Mouse (Mus musculus): ENCODE data around the gene Ifrd2. TPM values are rescaled to one million over a fixed set of nuclear protein-coding genes. Genes with fewer than 3 reads are reported as not detected.
A peak's percentile ranks its signal among the peaks of the same experiment; 100 is the strongest.

Ifrd2 gene
- polyA plus RNA-seq, 2 experiments from 2014 or later: 30.1 to 36.2 TPM

DNA sequence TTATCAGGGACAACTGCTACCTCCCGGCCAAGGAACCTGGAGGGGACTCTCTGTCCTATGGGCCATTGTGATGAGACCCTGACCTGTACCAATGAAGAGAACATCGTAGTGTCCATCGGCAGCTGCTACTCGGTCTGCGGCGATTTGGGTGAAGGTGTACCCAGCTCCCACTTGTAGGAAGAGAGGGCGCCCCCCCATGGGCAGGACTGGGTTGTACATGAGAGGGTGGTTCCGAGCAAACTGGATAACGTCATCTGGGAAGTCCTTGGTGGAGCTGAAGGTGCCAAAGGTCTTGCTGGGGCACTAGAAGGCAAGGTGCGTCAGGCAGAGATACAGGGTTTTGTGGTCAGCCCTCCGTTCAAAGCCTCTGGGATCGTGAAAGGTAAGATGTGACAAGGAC lies 13.3 kb downstream of the Ifrd2 start:
- no peak for ATAC-seq

DNA sequence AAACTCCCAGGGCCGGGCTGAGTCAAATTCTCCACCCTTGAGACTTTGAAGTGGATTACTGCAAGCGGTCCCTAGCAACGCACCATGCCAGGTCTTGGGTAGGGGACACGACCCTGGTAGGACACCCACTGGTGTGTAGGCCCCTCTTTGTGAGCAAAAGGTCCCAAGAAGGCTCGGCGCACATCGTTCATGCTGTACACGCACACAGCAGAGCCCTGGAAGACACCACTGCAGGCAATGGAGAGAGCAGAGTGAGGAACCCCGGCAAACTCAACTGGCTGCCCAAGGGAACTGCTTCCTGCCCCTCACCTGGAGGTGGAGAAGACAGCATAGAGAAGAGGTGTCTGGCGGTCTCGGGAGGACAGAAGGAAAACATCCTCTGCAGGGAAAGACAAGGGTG lies 13.8 kb downstream of the Ifrd2 start:
- no peak for ATAC-seq

DNA sequence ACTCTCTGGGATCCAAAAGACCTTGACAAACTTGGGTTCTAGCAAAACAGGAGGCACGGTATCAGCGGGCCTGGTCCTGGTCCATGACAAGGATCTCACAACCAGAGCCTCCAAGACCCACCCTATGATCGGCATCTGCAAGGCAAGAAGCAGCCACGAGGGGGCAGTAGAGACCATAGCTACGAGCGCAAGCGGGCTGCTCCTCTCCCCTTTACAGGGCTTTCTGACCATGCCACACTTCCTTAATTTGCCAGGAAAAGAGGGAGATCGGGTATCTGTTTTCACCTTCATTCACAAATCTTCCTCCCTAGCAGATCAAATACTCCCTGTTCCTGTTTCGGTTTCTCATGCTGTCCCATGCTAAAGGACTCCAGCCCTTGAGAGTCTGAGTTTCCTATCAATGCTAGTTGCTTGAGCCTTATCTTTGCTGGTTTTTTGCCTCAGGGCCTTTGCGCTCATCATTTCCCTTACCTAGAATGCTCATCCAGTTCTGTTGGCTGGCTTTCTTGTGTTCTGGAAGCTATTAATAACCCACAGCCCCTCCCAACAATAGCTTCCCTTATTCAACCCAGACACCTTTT lies 14.7 kb downstream of the Ifrd2 start:
- peak; percentile 79 for ATAC-seq

DNA sequence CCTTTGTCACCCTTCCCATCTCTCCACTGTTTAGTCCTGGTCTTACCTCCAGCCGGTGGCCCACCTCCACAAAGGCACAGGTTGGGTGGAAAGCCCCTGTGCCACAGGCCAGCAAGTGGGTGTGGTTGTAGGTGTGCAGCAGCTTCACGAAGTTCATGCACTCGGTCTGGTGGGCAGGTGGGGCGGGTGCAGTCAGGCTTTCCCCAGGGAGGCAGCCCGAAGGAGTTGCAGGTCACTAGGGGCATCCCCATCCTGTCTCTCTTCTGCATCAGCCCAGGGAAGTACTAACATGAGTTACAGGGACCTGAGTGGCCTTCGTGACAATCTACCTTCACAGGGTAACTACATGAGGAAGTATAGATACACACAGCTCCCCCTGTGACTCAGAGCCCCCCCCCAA lies 15.8 kb downstream of the Ifrd2 start:
- no peak for ATAC-seq

DNA sequence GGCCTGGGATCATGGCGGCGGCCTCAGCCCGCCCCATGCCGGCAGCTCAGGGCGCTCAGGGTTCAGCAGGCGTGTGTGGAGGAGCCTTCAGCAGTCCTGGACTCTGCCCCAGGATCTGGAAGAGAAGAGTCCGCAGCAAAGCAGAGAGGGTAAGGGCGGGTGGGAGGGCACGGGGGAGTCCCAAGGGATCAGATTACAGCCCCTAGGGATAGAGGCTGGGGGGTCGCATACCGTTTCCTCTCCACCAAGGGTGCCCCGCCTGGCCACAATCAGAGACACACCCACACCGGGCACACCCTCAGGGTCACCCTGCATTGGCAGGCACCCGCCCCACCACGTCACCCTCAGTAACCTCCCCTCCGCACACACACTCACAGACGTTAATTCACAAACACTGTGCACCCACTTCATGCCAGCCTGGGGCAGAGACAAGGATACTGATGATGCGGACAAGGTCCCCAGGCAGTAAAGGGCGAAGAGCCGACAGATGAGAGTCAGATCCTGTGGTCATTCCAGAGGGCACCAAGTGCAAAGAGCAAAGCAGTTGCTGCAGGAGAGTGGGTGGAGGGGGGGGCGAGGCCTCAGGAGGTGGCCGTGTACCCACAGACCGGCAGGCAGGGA lies 17.7 kb downstream of the Ifrd2 start:
- ATAC-seq: no peak

DNA sequence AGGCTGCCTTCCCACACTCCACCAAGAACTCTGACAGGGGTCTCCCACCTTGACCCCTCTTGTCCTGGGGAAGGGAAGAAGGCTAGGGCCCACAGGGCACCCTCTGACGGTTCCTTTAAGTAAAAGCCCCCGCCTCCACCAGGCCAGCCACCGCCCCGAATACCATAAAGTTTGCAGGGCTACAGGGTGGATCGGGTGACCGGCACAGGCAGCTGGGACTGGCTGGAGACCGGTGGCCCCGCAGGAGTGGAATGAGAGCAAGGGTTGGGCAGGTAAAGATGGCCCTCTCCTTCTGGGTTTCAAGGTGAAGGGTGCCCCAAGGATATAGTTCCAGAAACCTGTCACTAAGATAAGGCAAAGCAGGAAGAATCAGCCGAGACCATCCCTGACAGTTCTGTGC lies 19.1 kb downstream of the Ifrd2 start:
- ATAC-seq: no peak

DNA sequence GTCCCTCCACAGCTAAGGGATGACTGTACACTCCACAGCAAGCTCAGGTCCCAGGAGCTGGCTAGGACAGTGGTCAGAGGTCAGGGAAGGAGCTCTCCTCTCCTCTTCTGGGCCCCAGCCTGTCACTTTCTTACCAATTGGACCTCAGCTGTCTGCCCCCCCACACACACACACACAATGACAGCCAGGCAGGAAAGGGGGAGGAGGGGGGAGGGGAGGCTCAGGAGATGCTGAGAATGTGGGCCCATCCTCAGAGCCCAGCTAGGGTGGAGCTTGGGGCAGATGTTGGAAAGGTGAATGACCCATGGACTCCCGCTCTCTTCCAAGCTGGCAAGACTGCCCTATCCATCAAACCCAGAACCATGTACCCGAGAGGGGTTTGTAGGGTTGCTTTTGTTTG lies 19.6 kb downstream of the Ifrd2 start:
- no peak for ATAC-seq

DNA sequence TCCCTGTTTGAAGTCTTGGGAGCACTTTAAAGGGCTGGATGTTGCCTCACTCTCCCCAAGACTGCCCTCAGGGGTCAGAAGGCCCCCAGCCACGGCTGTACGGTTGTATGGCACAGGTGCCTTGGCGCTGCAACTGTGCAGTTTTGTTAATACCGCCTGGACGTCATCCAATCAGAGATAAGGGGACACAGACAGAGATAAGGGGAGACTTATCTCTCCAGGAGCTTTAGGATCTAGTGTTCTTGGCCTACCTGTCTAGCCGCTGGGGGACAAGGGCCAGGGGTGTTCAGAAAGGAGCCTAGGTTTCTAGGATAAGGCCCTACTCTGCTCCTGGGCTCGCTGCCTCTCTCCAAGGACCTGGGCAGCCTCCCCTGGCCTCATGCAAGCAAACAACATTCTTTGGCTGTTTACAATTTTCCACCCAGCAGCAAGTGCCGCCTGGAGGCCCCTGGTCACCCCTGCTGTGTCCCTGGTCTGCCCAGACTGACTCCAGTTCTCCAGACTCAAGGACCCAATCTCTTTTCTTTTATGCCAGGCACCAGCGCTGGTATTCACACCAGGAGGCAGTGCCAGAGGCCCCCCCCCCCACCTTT lies 20.3 kb downstream of the Ifrd2 start:
- ATAC-seq: no peak

DNA sequence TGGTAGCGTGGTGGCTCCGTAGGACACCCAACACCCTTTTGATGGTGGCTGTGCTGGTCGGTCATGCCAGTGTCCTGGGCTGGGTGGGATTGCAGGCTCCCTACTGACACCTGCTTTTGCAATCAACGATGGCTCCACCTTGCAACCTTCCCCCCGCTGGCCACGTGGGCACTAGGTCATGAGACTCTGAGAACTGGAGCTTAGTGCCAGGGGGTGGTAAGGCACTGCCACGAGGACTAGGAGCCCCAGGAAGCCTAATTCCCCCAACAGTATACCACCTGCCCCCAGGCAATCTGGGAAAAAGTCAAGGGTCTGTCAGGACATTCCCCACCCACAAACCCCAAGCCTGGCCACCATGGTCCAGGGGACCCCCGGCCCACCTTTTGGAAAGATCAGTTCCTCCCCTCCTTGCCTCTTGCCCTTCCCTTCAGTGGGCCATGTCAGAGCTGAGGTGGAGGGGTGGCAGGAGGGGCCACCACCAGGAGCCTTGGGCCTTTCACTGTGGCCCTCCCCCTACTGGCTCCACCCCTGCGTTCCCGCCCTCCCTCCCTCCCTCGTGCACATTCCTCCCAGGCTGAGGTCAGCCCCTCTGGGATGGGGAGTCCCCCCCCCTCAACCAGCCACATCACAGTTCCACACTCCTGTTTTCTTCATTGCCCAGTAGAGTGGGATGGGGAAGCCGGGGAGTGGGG lies 21.4 kb downstream of the Ifrd2 start, which contains the start of gene Sema3b:
Gene Sema3b, minus strand, starts transcription at position 489 of the 692 bp plus-strand sequence.
- ATAC-seq: no peak

DNA sequence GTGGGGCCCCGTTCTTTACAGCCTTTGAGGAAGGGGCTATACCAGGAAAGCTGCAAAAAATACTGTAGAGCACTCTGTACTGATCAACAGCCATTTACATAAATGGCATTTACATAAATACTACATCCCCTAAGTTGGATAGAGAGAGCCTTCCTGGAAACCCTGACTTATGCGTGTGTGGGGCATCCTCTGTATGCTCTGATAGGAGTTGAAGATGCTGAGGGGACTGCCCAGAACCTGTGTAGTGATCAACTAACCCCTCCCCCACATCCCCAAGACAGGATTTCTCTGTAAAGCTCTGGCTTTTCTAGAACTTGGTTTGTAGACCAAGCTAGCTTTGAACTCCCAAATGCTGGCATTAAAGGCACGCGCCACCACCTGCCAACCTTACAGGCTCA lies 22.0 kb downstream of the Ifrd2 start:
- ATAC-seq: no peak

DNA sequence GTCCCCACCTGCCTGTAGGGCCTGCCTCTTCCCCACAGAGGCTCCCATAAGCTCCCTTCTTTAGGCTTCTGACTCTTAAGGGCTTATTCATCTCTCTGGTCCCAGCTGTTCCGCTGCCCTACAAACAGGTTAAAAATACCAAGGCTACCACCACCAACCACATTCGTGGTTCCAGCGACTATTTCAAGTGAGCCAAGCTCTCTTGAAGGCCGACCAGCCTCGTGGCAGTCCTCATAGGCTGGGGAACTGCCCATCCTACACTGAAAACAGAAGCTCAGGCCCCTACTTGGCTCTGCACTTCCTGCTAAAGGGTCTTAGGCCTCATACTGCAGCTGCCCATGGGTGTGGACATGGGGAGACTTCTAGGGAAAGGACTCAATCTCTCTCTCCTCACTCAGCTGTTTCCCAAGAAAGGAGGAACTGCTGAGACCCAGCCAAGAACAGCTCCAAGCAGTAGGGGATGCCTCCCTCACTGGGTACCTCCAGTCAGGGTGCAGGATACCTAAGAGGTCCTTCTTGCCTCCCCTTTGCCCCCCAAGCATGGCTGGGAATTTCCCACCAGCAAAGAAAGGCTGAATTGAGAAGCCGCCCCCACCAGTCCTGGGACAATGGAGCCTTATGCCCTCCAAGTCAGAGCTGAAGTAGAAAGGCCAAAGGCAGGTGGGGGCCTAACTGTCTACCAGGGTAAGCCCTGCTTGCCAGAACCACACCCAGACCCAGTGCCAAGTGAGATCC lies 24.2 kb downstream of the Ifrd2 start:
- ATAC-seq: no peak

DNA sequence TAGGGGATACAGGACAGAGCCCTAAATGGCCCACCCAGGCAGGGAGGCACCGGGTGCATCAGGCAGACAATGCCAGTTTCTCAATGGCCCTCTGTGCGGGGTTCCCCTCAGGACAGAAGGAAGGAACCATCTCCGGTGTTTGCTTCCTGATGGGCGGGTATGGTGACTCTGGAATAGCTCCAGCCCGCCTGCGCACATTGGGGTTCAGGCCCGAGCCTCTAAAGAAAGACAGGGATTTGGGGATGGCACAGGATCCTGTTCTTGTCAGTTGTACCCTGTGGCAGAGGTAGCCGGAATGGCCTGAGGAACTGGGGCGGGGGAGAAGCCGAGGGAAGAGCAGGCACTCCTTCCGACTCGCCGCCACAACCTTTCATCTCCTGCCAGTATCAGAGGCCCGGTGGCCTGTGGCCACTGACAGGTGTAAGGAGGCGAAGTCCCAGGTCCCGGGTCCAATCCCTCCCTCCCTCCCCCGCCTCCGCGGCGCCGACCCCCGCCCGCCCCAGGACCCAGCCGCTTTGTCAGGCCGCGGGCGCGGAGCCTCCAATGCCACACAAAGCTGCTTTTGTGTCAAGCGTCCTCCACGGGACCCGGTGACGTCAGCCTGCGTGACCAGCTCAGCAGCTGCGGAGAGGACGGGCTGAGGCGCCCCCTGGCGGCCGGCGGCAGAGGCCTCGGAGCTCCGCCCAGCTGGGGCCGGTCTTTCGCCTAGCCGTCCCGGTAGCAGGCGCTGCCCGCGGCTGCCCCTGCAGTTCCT lies 24.9 kb downstream of the Ifrd2 start:
- peak; percentile 95 for ATAC-seq

DNA sequence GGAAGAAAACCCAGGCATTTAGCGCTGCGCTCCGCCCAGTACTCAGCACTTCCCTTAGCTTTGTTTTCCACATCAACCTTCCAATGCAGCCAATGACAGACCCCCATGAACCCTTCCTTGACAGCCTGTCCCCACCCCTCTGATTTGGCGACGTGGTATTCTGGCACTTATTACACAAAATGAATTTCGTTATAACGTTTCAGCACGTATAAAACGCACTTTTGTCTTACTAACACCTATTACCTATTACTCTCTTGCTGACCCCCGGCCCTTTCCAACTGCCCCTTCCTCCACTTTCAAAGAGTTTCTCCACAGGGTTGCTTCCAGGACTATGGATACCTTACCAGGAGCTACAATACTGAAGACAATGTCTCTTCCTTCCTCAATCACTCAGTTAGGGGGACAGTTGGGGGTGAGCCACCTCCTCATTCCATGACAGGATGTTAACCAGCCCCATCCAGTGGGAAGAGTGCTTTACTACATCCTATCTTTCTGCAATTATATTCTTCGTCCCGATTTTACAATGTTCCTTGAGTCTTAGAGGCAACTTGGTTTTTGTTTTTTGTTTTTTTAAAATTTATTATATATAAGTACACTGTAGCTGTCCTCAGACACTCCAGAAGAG lies 25.6 kb downstream of the Ifrd2 start:
- peak; percentile 66 for ATAC-seq

DNA sequence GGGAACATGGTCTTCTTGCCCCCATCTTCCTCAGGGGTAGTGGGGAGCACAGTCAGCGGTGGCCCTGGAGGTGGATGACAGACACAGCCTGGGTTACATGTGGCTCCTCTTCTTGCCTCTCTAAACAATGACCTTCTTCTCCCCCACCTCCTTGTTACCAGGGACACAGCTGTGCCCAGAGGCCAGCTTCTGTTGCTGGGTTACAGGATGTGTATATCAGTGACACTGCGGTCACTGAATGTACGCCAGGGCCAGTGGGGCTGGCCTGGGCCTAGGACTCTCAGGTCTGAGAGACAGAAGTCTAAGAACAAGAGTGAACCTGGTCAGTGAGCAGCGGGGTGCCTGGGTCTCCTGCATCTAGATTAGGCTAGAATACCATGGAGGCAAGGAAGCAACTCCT lies 27.6 kb downstream of the Ifrd2 start:
- ATAC-seq: no peak

DNA sequence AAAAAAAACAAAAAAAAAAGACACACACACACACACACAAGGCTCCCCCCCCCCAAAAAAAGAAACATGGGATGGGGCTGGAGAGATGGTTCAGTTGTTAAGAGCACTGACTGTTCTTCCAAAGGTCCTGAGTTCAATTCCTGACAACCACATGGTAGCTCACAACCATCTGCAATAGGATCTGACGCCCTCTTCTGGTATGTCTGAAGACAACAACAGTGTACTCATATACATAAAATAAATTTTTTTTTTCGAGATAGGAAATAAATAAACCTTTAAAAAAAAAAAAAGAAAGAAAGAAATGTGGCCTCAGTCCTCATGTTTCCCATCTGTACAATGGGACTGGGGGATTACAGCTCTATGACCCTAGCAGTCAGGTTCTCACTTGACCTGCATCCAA lies 30.0 kb downstream of the Ifrd2 start:
- no peak for ATAC-seq

DNA sequence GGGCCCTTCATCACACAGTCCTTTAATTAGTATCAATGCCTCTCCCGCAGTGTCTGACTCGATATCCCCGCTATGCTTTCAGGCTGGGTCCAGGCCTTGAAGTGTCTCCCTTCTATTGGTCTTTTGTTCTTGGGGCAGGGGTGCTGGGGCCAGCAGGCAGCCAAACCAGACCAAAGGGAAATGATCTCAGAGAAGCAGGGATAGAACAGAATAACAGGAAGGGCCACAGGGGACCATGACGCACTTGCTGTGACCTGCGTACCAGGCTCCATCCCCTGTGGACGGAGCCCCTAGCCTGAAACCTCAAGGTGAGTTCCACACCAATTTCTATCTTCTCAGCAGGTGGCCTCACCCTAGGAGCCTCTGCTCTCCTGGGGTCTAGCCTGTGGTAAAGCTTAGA lies 30.7 kb downstream of the Ifrd2 start:
- ATAC-seq: no peak

DNA sequence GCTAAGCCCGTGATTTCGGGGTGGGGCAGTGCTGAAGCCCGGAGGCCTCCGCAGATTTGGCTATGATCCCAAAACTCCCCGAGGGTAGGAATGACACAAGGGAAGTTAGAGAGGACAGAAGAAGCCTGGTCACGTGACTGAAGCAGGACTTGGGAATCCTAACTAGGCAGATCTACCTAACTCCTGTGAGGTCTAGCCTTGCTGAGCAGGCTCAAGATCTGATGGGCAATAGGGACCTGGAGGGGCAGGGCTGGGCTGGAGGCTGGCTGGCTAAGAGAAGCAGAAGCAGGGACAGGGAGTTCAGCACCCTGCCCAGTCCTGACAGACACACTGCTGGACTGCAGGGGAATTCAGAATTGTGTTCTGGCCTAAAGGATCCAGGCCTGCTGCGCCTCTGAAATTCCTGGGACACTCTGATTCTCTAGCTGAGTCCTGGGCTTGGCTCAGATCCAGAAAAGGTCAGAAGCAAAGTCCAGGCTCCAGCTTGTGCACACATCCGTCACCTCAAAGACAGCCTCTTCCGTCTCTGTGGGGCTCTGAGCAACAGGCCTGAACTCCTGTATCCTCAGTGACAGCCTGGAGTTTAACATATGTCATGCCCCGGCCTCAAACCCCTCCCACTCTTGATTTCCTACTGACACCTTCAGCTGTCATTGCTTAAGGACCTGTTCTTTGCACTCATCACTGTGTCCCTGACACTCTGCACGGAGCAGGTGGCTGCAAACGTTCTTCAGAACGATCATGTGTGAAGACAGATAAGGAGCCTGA lies 31.5 kb downstream of the Ifrd2 start:
- no peak for ATAC-seq

DNA sequence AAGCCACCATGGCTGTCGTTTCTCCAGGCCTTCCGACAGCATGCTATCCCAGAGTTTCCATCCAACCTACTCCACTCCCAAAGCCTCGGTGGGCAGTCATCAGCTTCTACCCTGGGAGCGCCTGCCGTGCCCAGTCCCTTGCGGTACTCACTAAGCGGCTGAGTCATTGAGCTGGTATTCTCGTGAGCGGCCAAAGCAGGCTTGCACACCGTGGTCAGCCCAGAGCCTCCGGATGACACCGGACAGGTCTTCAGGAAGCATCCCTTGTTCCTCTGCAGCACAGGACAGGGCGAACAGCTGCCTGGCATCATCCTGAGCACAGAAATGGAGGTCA lies 32.1 kb downstream of the Ifrd2 start:
- ATAC-seq: no peak

DNA sequence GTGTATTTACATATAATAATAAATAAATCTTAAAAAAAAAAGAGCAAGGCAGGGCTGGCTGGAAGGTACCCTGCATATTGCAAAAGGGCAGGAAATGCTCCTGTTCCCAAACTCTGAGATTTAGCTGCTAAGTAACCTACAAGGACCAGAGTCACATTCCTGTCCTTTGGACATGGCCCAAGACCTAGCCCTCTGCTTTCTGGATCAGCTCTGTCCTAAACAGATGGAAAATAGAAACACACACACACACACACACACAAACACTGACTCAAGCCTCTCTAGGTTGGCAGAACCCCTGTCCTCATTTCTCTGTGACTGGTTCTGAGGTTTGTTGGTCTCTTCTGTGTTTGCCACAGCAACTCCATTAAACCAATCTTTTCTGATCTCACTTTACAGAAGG lies 33.5 kb downstream of the Ifrd2 start:
- no peak for ATAC-seq

DNA sequence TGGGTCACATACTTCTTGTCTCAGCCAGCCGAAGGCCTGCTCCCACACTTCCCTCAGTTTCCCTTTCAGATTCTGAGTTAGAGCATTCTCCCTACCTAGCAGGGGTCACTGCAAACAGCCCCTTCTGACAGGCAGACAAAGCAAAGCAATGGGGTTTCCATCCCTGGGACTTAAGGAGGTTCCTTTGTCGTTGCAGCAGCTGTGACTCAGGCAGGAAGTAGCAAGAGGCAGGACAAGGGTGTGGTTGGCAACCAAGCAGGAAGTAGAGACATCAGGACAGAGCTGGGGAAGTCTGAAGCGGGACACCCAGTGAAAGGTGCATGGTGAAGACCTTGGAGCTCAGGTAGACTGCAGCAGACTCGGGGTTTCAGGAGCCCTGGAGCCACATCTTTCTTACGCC lies 37.1 kb downstream of the Ifrd2 start:
- ATAC-seq: peak; percentile 92

DNA sequence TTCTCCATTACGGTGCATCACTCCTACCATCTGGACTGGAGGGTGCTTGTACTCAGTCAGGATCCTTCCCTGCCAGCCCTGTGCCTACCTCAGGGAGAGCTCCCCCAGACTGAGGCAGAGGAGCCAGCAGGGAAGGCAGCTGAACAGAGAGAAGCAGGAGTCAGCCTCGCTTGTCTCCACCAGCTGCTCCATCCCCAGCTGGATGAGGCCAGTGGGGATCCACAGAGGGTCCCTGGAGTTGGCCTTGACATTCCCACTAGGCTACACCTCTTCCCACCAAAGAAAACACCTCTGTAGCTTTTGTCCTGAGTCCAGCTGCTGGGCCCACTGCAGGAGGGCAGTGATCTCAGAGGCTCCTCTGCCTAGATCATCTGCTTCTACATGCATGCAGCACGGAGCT lies 37.5 kb downstream of the Ifrd2 start:
- ATAC-seq: no peak
